Mouse (Mus musculus) thymus, adult 2 months (tissue): ENCODE results near the gene Pde4a.

Experiments
- CTCF ChIP-seq: fragments of 200-500 bp; IDR thresholded peaks from 2 replicates; pipeline ENCODE4 v1.5.1; 2012; ENCODE audit warnings: mild to moderate bottlenecking, control low read depth, low read length, moderate library complexity, borderline replicate concordance; ENCODE audit not compliant: control insufficient read depth, poor library complexity, insufficient read depth; ENCODE audit errors: extremely low read depth
- POLR2A ChIP-seq: fragments of 200-500 bp; IDR thresholded peaks from 2 replicates; pipeline ENCODE4 v1.6.1; 2012; ENCODE audit warnings: mild to moderate bottlenecking, low read length, control low read depth, moderate library complexity; ENCODE audit not compliant: control insufficient read depth, poor library complexity, insufficient read depth; ENCODE audit errors: extremely low read depth

DNA sequence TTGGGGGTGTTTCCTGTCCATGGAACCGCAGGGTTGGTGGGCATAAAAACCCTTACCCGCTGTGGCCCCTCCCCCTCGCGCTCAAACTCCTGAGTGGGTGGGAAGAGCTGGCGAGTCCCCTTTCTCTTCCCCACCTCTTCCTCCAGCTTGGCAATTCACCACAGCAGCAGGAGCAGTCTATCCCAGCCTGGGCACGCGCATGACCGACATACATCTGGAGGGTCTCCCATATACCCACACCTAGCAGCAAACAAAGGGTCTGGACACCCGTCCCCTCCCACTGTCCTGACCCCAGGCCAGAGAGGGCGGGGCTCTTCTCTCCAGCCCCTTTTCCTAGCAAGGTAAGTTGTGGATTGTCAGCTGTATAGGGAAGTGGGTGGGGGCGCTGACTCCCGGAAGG is 12.2 kb upstream of the Pde4a start:
- TF ChIP-seq CTCF (no peak), POLR2A (no peak)
